Mouse (Mus musculus): ENCODE results near the gene Alg12.

- no peak for TF ChIP-seq GATA1 (IDR thresholded peaks at IDR 0.05; ENCODE audit: borderline replicate concordance, low read length)
- no peak for TF ChIP-seq FLI1 (IDR thresholded peaks at IDR 0.05; ENCODE audit: low read length)
Observed at GRCm38 (mm10) chr15:88842300-88842673, 23.2 kb upstream of the Alg12 start.
